Comparison of ENCODE assay signal across 18 mouse cellular contexts in the genomic region with DNA sequence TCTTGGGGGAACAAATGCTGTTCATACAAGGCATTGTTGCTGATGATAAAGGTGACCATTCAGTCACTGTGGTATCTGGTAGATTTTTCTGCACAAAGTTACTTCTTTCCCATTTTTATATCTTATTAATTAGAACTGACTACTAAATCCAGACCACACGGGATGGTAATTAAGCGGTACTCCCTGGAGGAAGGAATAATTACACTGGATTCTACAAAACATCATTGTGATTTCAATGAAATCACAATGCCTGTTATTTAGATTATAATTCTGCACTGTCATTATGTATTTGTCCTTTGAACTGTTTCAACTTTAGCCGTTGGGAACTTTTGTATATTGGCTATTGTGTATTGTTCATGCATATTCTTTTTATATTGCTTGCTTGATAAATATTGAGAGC.
"Had no signal": no experiment of that assay in that cellular context is flagged by ENCODE, and none has a peak within 500 bp of the region (broad histone marks: within the 10 kb centered on the region; RNA-seq: fewer than 3 reads in every experiment).

No protein-coding gene starts in this region.

- H3K4me3 ChIP-seq: midbrain, embryonic 10.5 days; midbrain, embryonic 12.5 days; myocyte; neural tube, embryonic 13.5 days; neural tube, embryonic 15.5 days had no signal

- H3K4me1 ChIP-seq: midbrain, embryonic 10.5 days; midbrain, embryonic 12.5 days; neural tube, embryonic 13.5 days; neural tube, embryonic 15.5 days had no signal

- DNase-seq: lung, adult 18-20 months; lung, embryonic 14.5 days; lung, postnatal 10 days; lung, postnatal 4 days; midbrain, embryonic 14.5 days; right cerebral cortex, adult 18-20 months; right cerebral cortex, postnatal 25 days; right cerebral cortex, postnatal 4 days; spleen, adult 18-20 months; thymus, adult 18-20 months; thymus, postnatal 14 days; thymus, postnatal 36 days had no signal

- ATAC-seq: midbrain, embryonic 16.5 days had no signal

- H3K9me3 ChIP-seq: midbrain, embryonic 10.5 days; midbrain, embryonic 12.5 days; neural tube, embryonic 13.5 days; neural tube, embryonic 15.5 days had no signal

- H3K27ac ChIP-seq: midbrain, embryonic 10.5 days; midbrain, embryonic 12.5 days; neural tube, embryonic 13.5 days; neural tube, embryonic 15.5 days had no signal

- H3K36me3 ChIP-seq: midbrain, embryonic 10.5 days; midbrain, embryonic 12.5 days; neural tube, embryonic 13.5 days; neural tube, embryonic 15.5 days had no signal

- H3K27me3 ChIP-seq: midbrain, embryonic 12.5 days; neural tube, embryonic 13.5 days; neural tube, embryonic 15.5 days had no signal

- H3K4me2 ChIP-seq: lung, embryonic 14.5 days; midbrain, embryonic 12.5 days; neural tube, embryonic 13.5 days; neural tube, embryonic 15.5 days had no signal

- H3K9ac ChIP-seq: lung, embryonic 14.5 days; midbrain, embryonic 12.5 days; neural tube, embryonic 13.5 days; neural tube, embryonic 15.5 days had no signal
